8 mouse cellular contexts compared by ENCODE assay signal in genomic region chr9:94738555-94739427, GRCm38 (mm10).
DNase-seq lines count a peak whose midpoint lies in the region; ATAC-seq and TF ChIP-seq lines count a peak whose summit lies in the region.

No protein-coding gene starts in this region.

- H3K4me3 ChIP-seq in MEL (ENCODE audit: control insufficient read depth in 1 of 2, insufficient read depth in 1 of 2, low read depth in 2 of 2, low read length in 2 of 2), result no peak overlapping the region
- no peak overlapping the region for H3K4me3 ChIP-seq in forebrain, postnatal 0 days (ENCODE audit: low read depth, low read length)
- peak overlapping the region; percentile 7; the same call in 1 of the 2 replicates for H3K4me3 ChIP-seq in testis, adult 2 months (ENCODE audit: control insufficient read depth, low read depth, low read length)

- no peak for TF ChIP-seq EP300 in MEL (IDR thresholded peaks at IDR 0.05; ENCODE audit: low read depth in 1 of 2, low read length in 2 of 2)

- peak; percentile 81 for ATAC-seq in forebrain, postnatal 0 days

- no peaks in the 10 kb centered on the region for H3K79me2 ChIP-seq in MEL (ENCODE audit: control insufficient read depth, insufficient read depth, low read length, poor library complexity)

- DNase-seq in 3T3-L1 (ENCODE audit: low read depth, low spot score) (peak; percentile 88), MEL (ENCODE audit: low read depth, low spot score) (peak; percentile 79)
- peak; percentile 72 to 82 for DNase-seq in cerebellum, adult 18-20 months
- DNase-seq in forebrain, postnatal 0 days, result peak; percentile 94
- DNase-seq in kidney, adult 8-10 months, result peak; percentile 27 to 35
- peak; percentile 77 for DNase-seq in left cerebral cortex, postnatal 4 days
- peak; percentile 82 for DNase-seq in naive thymus-derived CD4-positive, alpha-beta T cell, adult 2 months (ENCODE audit: low read depth)

- H3K27ac ChIP-seq in MEL (ENCODE audit: control insufficient read depth, low read depth, low read length), result no peak overlapping the region
- no peak overlapping the region for H3K27ac ChIP-seq in forebrain, postnatal 0 days (ENCODE audit: low read depth, low read length)
- no peak overlapping the region for H3K27ac ChIP-seq in testis, adult 2 months (ENCODE audit: control insufficient read depth, insufficient read depth, low read depth, low read length)

- intact Hi-C loops in left cerebral cortex, postnatal 4 days (cut with DNase I), result loop anchor here (2.0 to 5.0 kb wide), 2 partner anchors 668 to 734 kb away; partner anchors contain the start of gene Chst2

- H3K36me3 ChIP-seq in MEL (ENCODE audit: control insufficient read depth in 1 of 2, insufficient read depth in 2 of 2, low read length in 2 of 2), result no peaks in the 10 kb centered on the region
- no peaks in the 10 kb centered on the region for H3K36me3 ChIP-seq in forebrain, postnatal 0 days (ENCODE audit: insufficient read depth)
- no peaks in the 10 kb centered on the region for H3K36me3 ChIP-seq in testis, adult 2 months (ENCODE audit: control insufficient read depth, insufficient read depth, low read length)

- no peak overlapping the region for H3K4me2 ChIP-seq in forebrain, postnatal 0 days (ENCODE audit: low read depth)

- no peak overlapping the region for H3K9ac ChIP-seq in MEL (ENCODE audit: control insufficient read depth, low read depth, low read length, poor library complexity, severe bottlenecking)
- H3K9ac ChIP-seq in forebrain, postnatal 0 days, result no peak overlapping the region

- no peaks in the 10 kb centered on the region for H3K9me3 ChIP-seq in MEL (replicated peaks; ENCODE audit: insufficient read depth, low read length)
- H3K9me3 ChIP-seq in forebrain, postnatal 0 days (ENCODE audit: low read length), result no peaks in the 10 kb centered on the region

- WGBS in forebrain, postnatal 0 days, result 33% methylated on average over 6 of the region's 6 CpGs

- peak; percentile 91 for TF ChIP-seq RAD21 in MEL (IDR thresholded peaks at IDR 0.05; ENCODE audit: low read depth, low read length)

- no peaks in the 10 kb centered on the region for H3K4me1 ChIP-seq in MEL (ENCODE audit: control insufficient read depth in 1 of 2, insufficient read depth in 2 of 2, low read length in 2 of 2)
- H3K4me1 ChIP-seq in forebrain, postnatal 0 days (ENCODE audit: insufficient read depth), result no peaks in the 10 kb centered on the region
- no peaks in the 10 kb centered on the region for H3K4me1 ChIP-seq in testis, adult 2 months (ENCODE audit: control insufficient read depth, insufficient read depth, low read length)

- peak; percentile 41 to 89 (median 73) for TF ChIP-seq CTCF in MEL (IDR thresholded peaks at IDR 0.05 in 2 of 3, conservative IDR thresholded peaks at IDR 0.05 in 1 of 3; ENCODE audit: control insufficient read depth in 1 of 3, insufficient read depth in 1 of 3, low read depth in 2 of 3, low read length in 3 of 3, poor library complexity in 1 of 3, severe bottlenecking in 1 of 3)
- TF ChIP-seq CTCF in forebrain, postnatal 0 days (IDR thresholded peaks at IDR 0.05; ENCODE audit: low read depth), result peak; percentile 90
- peak; percentile 23; the same call in 1 of the 2 replicates for TF ChIP-seq CTCF in testis, adult 2 months (IDR thresholded peaks at IDR 0.05; ENCODE audit: control insufficient read depth, insufficient read depth, insufficient replicate concordance, low read depth, low read length)

- TF ChIP-seq POLR2A in MEL (IDR thresholded peaks at IDR 0.05; ENCODE audit: control insufficient read depth in 1 of 2, insufficient read depth in 1 of 2, low read depth in 1 of 2, low read length in 2 of 2, poor library complexity in 1 of 2), result no peak
- TF ChIP-seq POLR2A in testis, adult 2 months (IDR thresholded peaks at IDR 0.05; ENCODE audit: control insufficient read depth, low read depth, low read length), result no peak

- H3K27me3 ChIP-seq in MEL (ENCODE audit: control insufficient read depth in 1 of 2, insufficient read depth in 2 of 2, low read length in 2 of 2), result no peaks in the 10 kb centered on the region
- no peaks in the 10 kb centered on the region for H3K27me3 ChIP-seq in forebrain, postnatal 0 days (ENCODE audit: insufficient read depth, low read length)
- no peaks in the 10 kb centered on the region for H3K27me3 ChIP-seq in testis, adult 2 months (ENCODE audit: control insufficient read depth, insufficient read depth, low read length)

TF ChIP-seq in MEL, 35 proteins besides CTCF, POLR2A, EP300 and RAD21:
- peak; percentile 78 for TF ChIP-seq ZC3H11A (IDR thresholded peaks at IDR 0.05; ENCODE audit: low read depth, low read length)
- no peak for TF ChIP-seq POLR2AphosphoS5 (IDR thresholded peaks at IDR 0.05; ENCODE audit: borderline replicate concordance, low read depth, low read length)
- peak; percentile 27; the same call in 1 of the 2 replicates for TF ChIP-seq BHLHE40 (IDR thresholded peaks at IDR 0.05; ENCODE audit: borderline replicate concordance, low read depth, low read length)
- TF ChIP-seq USF1 (IDR thresholded peaks at IDR 0.05; ENCODE audit: low read depth, low read length), result no peak
- TF ChIP-seq SMC3 (IDR thresholded peaks at IDR 0.05; ENCODE audit: low read depth, low read length), result peak; percentile 83
- TF ChIP-seq USF2 (IDR thresholded peaks at IDR 0.05; ENCODE audit: borderline replicate concordance in 1 of 2, insufficient read depth in 1 of 2, low read depth in 1 of 2, low read length in 2 of 2), result no peak
- peak; percentile 88 for TF ChIP-seq ZNF384 (IDR thresholded peaks at IDR 0.05; ENCODE audit: low read depth, low read length)
- TF ChIP-seq RCOR1 (IDR thresholded peaks at IDR 0.05; ENCODE audit: low read depth, low read length), result peak; percentile 31; the same call in 1 of the 2 replicates
- no peak for TF ChIP-seq MAZ (IDR thresholded peaks at IDR 0.05; ENCODE audit: low read depth, low read length)
- no peak for TF ChIP-seq KAT2A (conservative IDR thresholded peaks at IDR 0.05; ENCODE audit: low read depth, low read length)
- TF ChIP-seq MYC (IDR thresholded peaks at IDR 0.05; ENCODE audit: low read depth, low read length), result peak; percentile 61; the same call in 1 of the 2 replicates
- TF ChIP-seq POLR2AphosphoS2 (IDR thresholded peaks at IDR 0.05; ENCODE audit: low read length), result no peak
- TF ChIP-seq JUND (IDR thresholded peaks at IDR 0.05; ENCODE audit: low read depth, low read length), result no peak
- no peak for TF ChIP-seq MAFK (IDR thresholded peaks at IDR 0.05; ENCODE audit: borderline replicate concordance, low read depth, low read length)
- TF ChIP-seq SIN3A (IDR thresholded peaks at IDR 0.05; ENCODE audit: low read length), result no peak

Comparison
In these comparisons a context has a peak if more than half of its experiments do, and no peak if none do; other contexts are left out.
1. DNase-seq: peak in every context shown above with its lines; median percentile 94 in forebrain, postnatal 0 days; 88 in 3T3-L1; 82 in naive thymus-derived CD4-positive, alpha-beta T cell, adult 2 months; 79 in MEL; 77 in cerebellum, adult 18-20 months; 77 in left cerebral cortex, postnatal 4 days; 31 in kidney, adult 8-10 months.
2. CTCF ChIP-seq: peak in every context shown above with its lines; median percentile 90 in forebrain, postnatal 0 days; 73 in MEL; 23 in testis, adult 2 months.